Mouse (Mus musculus) lung, postnatal 0 days (tissue): ENCODE data around the gene Ssh1.

Source experiments
- CTCF ChIP-seq: IDR thresholded peaks from 2 replicates; pipeline ENCODE4 v1.5.1; 2016; ENCODE audit warnings: antibody characterized with exemption, mild to moderate bottlenecking
- EP300 ChIP-seq: IDR thresholded peaks from 2 replicates; pipeline ENCODE4 v1.6.1; 2016; ENCODE audit warnings: antibody characterized with exemption, mild to moderate bottlenecking, control low read depth

DNA sequence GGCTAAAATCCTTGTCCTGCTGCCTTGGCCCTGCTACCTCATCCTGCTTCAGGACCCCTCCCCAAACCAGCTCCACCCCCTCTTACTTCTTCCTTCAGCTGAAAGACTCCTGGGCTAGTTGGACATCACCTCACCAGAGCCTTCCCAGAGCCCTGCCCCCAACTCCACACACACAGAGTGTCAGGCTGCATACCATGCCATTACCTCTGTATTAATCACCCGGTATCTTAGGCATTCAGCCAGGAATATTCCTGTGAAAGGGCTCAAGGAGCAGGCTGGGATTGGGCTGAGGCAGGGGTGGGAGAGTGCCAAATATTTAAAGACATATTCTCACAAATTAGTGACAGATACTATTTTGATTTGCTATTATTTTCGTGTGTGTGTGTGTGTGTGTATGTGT, 2.8 kb upstream of the Ssh1 start:
- TF ChIP-seq CTCF (no peak), EP300 (0 out of 2 replicates have a peak, but pooled peaks have one; percentile 33)
